7 mouse cellular contexts compared by ENCODE assay signal in genomic region chr17:23745301-23746251, GRCm38 (mm10). TPM values are rescaled to one million over a fixed set of nuclear protein-coding genes. Genes with fewer than 3 reads are reported as not detected.
A peak's percentile ranks its signal among the peaks of the same experiment; 100 is the strongest.
DNase-seq lines count a peak whose midpoint lies in the region; ATAC-seq lines count a peak whose summit lies in the region.

TSS of gene Kremen2 (minus strand) at chr17:23745833.

- peak within 1 kb of the TSS; percentile 68 for H3K4me2 ChIP-seq in forebrain, embryonic 16.5 days (ENCODE audit: low read length)
- peak within 1 kb of the TSS; percentile 70 for H3K4me2 ChIP-seq in midbrain, embryonic 12.5 days (replicated peaks)

- ATAC-seq in forebrain, embryonic 16.5 days: no peak
- peak; percentile 20; the same call in 1 of the 2 replicates for ATAC-seq in midbrain, embryonic 12.5 days (ENCODE audit: low FRiP score, low read depth)

- no peaks in the 10 kb centered on the region for H3K9me3 ChIP-seq in forebrain, embryonic 16.5 days (ENCODE audit: control insufficient read depth, low read length)
- no peaks in the 10 kb centered on the region for H3K9me3 ChIP-seq in midbrain, embryonic 12.5 days

- H3K27me3 ChIP-seq in forebrain, embryonic 16.5 days (replicated peaks; ENCODE audit: control insufficient read depth, insufficient read depth, low read length): peaks cover 55% of the 10 kb centered on the region
- H3K27me3 ChIP-seq in midbrain, embryonic 12.5 days: peaks cover 77% of the 10 kb centered on the region

- peaks cover 23% of the 10 kb centered on the region for H3K4me1 ChIP-seq in forebrain, embryonic 16.5 days (replicated peaks; ENCODE audit: control insufficient read depth, insufficient read depth, low read length)
- H3K4me1 ChIP-seq in midbrain, embryonic 12.5 days: peaks cover 32% of the 10 kb centered on the region

- H3K4me3 ChIP-seq in forebrain, embryonic 16.5 days (replicated peaks; ENCODE audit: low read length): peak within 1 kb of the TSS; percentile 46
- H3K4me3 ChIP-seq in midbrain, embryonic 12.5 days: peak within 1 kb of the TSS; percentile 40

- DNase-seq in A20 (ENCODE audit: low read depth, low spot score) (peak; percentile 10), adipocyte (ENCODE audit: low spot score) (no peak)
- peak; percentile 34 for DNase-seq in CD4-positive helper T cell, adult 2 months (ENCODE audit: low read depth, low spot score)
- no peak for DNase-seq in adrenal gland, adult (ENCODE audit: inconsistent age in 2 of 2, low spot score in 1 of 2)
- no peak for DNase-seq in right cerebral cortex, adult 18-20 months

- WGBS in forebrain, embryonic 16.5 days: under 1% methylated on average over 38 of the region's 45 CpGs
- under 1% methylated on average over 40 of the region's 45 CpGs for WGBS in midbrain, embryonic 12.5 days

- no peaks in the 10 kb centered on the region for H3K36me3 ChIP-seq in forebrain, embryonic 16.5 days (ENCODE audit: control insufficient read depth, insufficient read depth)
- H3K36me3 ChIP-seq in midbrain, embryonic 12.5 days: no peaks in the 10 kb centered on the region

- no peak within 1 kb of the TSS for H3K27ac ChIP-seq in forebrain, embryonic 16.5 days (ENCODE audit: low read length)
- no peak within 1 kb of the TSS for H3K27ac ChIP-seq in midbrain, embryonic 12.5 days (replicated peaks)

- peak within 1 kb of the TSS; percentile 61 for H3K9ac ChIP-seq in forebrain, embryonic 16.5 days (replicated peaks; ENCODE audit: low read depth, low read length)
- peak within 1 kb of the TSS; percentile 52 for H3K9ac ChIP-seq in midbrain, embryonic 12.5 days (replicated peaks)

RNA-seq across cellular contexts. Expression of gene Kremen2, which starts in this region (rescaled TPM):
- polyA plus RNA-seq in forebrain, embryonic 16.5 days (2015; fragmentation: Nextera tagmentation; extraction: Ambion mirVana): 0.41 and 1.0 TPM in 2 replicates
- 1.2 and 1.5 TPM in 2 replicates for polyA plus RNA-seq in midbrain, embryonic 12.5 days (2016; fragmentation: Nextera tagmentation; extraction: Ambion mirVana)

Comparison
In these comparisons a context has a peak if more than half of its experiments do, and no peak if none do; other contexts are left out.
1. DNase-seq: peak in A20 (single experiment) and CD4-positive helper T cell, adult 2 months (single experiment); none in adrenal gland, adult (0 of 2), adipocyte (single experiment) and right cerebral cortex, adult 18-20 months (single experiment).